Comparison of ENCODE assay signal across 24 mouse cellular contexts in the genomic region with DNA sequence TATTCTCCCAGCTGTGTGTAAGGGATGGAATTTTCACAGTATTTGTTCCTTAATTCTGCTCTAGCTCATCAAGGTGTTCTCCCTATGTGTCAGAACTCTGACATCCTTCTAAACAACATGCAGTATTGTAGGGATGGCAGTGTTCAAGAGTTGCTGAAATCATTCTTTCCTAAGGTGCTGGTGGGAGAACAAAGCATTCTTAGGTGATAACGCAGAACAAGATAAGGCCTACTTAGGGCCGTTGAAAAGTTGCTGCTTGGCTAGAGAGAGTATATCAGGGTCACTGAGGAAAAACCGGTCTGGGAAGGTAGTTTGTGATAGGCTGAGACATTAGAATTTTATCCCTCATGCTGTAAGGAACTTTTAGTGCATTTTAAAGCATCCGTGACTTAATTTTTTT. TPM values are rescaled to one million over a fixed set of nuclear protein-coding genes. Genes with fewer than 3 reads are reported as not detected.
DNase-seq lines count a peak whose midpoint lies in the region; ATAC-seq and TF ChIP-seq lines count a peak whose summit lies in the region.
"Had no signal": no experiment of that assay in that cellular context is flagged by ENCODE, and none has a peak within 500 bp of the region (broad histone marks: within the 10 kb centered on the region; RNA-seq: fewer than 3 reads in every experiment).

No protein-coding gene starts in this region.

- H3K36me3 ChIP-seq in intestine, embryonic 14.5 days (ENCODE audit: control insufficient read depth, insufficient read depth, low read length), result no peaks in the 10 kb centered on the region
- no peaks in the 10 kb centered on the region for H3K36me3 ChIP-seq in intestine, postnatal 0 days (ENCODE audit: control insufficient read depth, insufficient read depth)
- no peaks in the 10 kb centered on the region for H3K36me3 ChIP-seq in lung, postnatal 0 days (ENCODE audit: insufficient read depth, low read length)
- no peaks in the 10 kb centered on the region for H3K36me3 ChIP-seq in intestine, embryonic 15.5 days
- peaks cover 8% of the 10 kb centered on the region; the same call in 1 of the 2 replicates for H3K36me3 ChIP-seq in forebrain, embryonic 10.5 days (replicated peaks)
- H3K36me3 ChIP-seq: embryonic facial prominence, embryonic 12.5 days; forebrain, embryonic 15.5 days had no signal

- ATAC-seq in intestine, embryonic 14.5 days (replicated peaks; ENCODE audit: low FRiP score, low TSS enrichment, low read depth), result 0 out of 2 replicates have a peak, but pooled peaks have one; percentile 40
- ATAC-seq in intestine, postnatal 0 days, result no peak
- peak; percentile 50 for ATAC-seq in lung, postnatal 0 days
- peak; percentile 39; the same call in 1 of the 2 replicates for ATAC-seq in intestine, embryonic 15.5 days
- ATAC-seq: forebrain, embryonic 15.5 days had no signal

- H3K9ac ChIP-seq in intestine, embryonic 14.5 days (ENCODE audit: low read length), result no peak overlapping the region
- no peak overlapping the region for H3K9ac ChIP-seq in intestine, postnatal 0 days (ENCODE audit: low read depth, low read length)
- no peak overlapping the region for H3K9ac ChIP-seq in lung, postnatal 0 days (replicated peaks; ENCODE audit: low read depth)
- H3K9ac ChIP-seq in intestine, embryonic 15.5 days, result no peak overlapping the region
- H3K9ac ChIP-seq: embryonic facial prominence, embryonic 12.5 days; embryonic facial prominence, embryonic 15.5 days; forebrain, embryonic 12.5 days; forebrain, embryonic 15.5 days; heart, embryonic 13.5 days; hindbrain, embryonic 14.5 days had no signal

- H3K4me1 ChIP-seq in intestine, embryonic 14.5 days (replicated peaks; ENCODE audit: control insufficient read depth, insufficient read depth, low read length), result no peaks in the 10 kb centered on the region
- no peaks in the 10 kb centered on the region for H3K4me1 ChIP-seq in intestine, postnatal 0 days (replicated peaks; ENCODE audit: control insufficient read depth, insufficient read depth, low read length)
- no peaks in the 10 kb centered on the region for H3K4me1 ChIP-seq in lung, postnatal 0 days (ENCODE audit: insufficient read depth, low read depth, low read length)
- H3K4me1 ChIP-seq in lung, adult 2 months (ENCODE audit: control insufficient read depth, insufficient read depth, low read length), result 0 out of 2 replicates have a peak, but pooled peaks cover 2% of the 10 kb centered on the region
- no peaks in the 10 kb centered on the region for H3K4me1 ChIP-seq in intestine, embryonic 15.5 days (replicated peaks)
- H3K4me1 ChIP-seq in forebrain, embryonic 10.5 days, result no peaks in the 10 kb centered on the region
- H3K4me1 ChIP-seq: embryonic facial prominence, embryonic 12.5 days; embryonic facial prominence, embryonic 15.5 days; forebrain, embryonic 12.5 days; forebrain, embryonic 15.5 days had no signal

- no peak for TF ChIP-seq CTCF in intestine, postnatal 0 days (IDR thresholded peaks at IDR 0.05; ENCODE audit: low read depth)
- TF ChIP-seq CTCF in lung, postnatal 0 days (IDR thresholded peaks at IDR 0.05), result no peak
- TF ChIP-seq CTCF in lung, adult 2 months (IDR thresholded peaks at IDR 0.05; ENCODE audit: insufficient read depth, low read length), result no peak

- DNase-seq in intestine, embryonic 14.5 days (ENCODE audit: low spot score), result no peak
- DNase-seq in lung, postnatal 0 days (ENCODE audit: low spot score), result peak; percentile 27
- DNase-seq in lung, adult 2 months, result no peak
- DNase-seq in natural killer cell, adult 2 months (ENCODE audit: low spot score in 2 of 2), result no peak
- DNase-seq in forebrain, embryonic 10.5 days (ENCODE audit: extremely low spot score, low spot score), result no peak
- DNase-seq: adrenal gland, adult 2 months; adrenal gland, postnatal 14 days; cerebellum, adult 11 months; cerebellum, adult 2 months; cerebellum, adult 9-11 months; cerebellum, postnatal 25 days; gastrocnemius, postnatal 25 days; heart, adult 2 months; heart, postnatal 14 days; heart, postnatal 4 days had no signal

- H3K9me3 ChIP-seq in intestine, embryonic 14.5 days (ENCODE audit: control insufficient read depth, low read length), result no peaks in the 10 kb centered on the region
- no peaks in the 10 kb centered on the region for H3K9me3 ChIP-seq in intestine, postnatal 0 days (ENCODE audit: control insufficient read depth)
- H3K9me3 ChIP-seq in lung, postnatal 0 days (ENCODE audit: low read length), result no peaks in the 10 kb centered on the region
- no peaks in the 10 kb centered on the region for H3K9me3 ChIP-seq in intestine, embryonic 15.5 days
- H3K9me3 ChIP-seq in forebrain, embryonic 10.5 days, result no peaks in the 10 kb centered on the region
- H3K9me3 ChIP-seq: embryonic facial prominence, embryonic 12.5 days; embryonic facial prominence, embryonic 15.5 days; forebrain, embryonic 12.5 days; forebrain, embryonic 15.5 days; heart, embryonic 10.5 days; heart, embryonic 13.5 days had no signal

- H3K4me2 ChIP-seq in intestine, embryonic 14.5 days (ENCODE audit: low read length), result no peak overlapping the region
- no peak overlapping the region for H3K4me2 ChIP-seq in intestine, postnatal 0 days (replicated peaks; ENCODE audit: low read depth)
- no peak overlapping the region for H3K4me2 ChIP-seq in lung, postnatal 0 days (replicated peaks; ENCODE audit: low read depth, low read length)
- no peak overlapping the region for H3K4me2 ChIP-seq in intestine, embryonic 15.5 days (replicated peaks)
- H3K4me2 ChIP-seq: embryonic facial prominence, embryonic 12.5 days; embryonic facial prominence, embryonic 15.5 days; forebrain, embryonic 12.5 days; forebrain, embryonic 15.5 days; heart, embryonic 13.5 days; hindbrain, embryonic 14.5 days had no signal

- no peak overlapping the region for H3K27ac ChIP-seq in intestine, embryonic 14.5 days (ENCODE audit: low read depth)
- no peak overlapping the region for H3K27ac ChIP-seq in intestine, postnatal 0 days (ENCODE audit: low read depth, low read length)
- no peak overlapping the region for H3K27ac ChIP-seq in lung, postnatal 0 days (ENCODE audit: low read length)
- H3K27ac ChIP-seq in intestine, embryonic 15.5 days, result no peak overlapping the region
- H3K27ac ChIP-seq in forebrain, embryonic 10.5 days, result no peak overlapping the region
- H3K27ac ChIP-seq: embryonic facial prominence, embryonic 12.5 days; embryonic facial prominence, embryonic 15.5 days; forebrain, embryonic 12.5 days; forebrain, embryonic 15.5 days; heart, adult 2 months; heart, embryonic 10.5 days; heart, embryonic 13.5 days; hindbrain, embryonic 14.5 days had no signal

- no peaks in the 10 kb centered on the region for H3K27me3 ChIP-seq in intestine, embryonic 14.5 days (replicated peaks; ENCODE audit: control insufficient read depth, insufficient read depth, low read length)
- no peaks in the 10 kb centered on the region for H3K27me3 ChIP-seq in intestine, postnatal 0 days (replicated peaks; ENCODE audit: control insufficient read depth, insufficient read depth, low read length)
- no peaks in the 10 kb centered on the region for H3K27me3 ChIP-seq in lung, postnatal 0 days (replicated peaks; ENCODE audit: insufficient read depth, low read length)
- no peaks in the 10 kb centered on the region for H3K27me3 ChIP-seq in intestine, embryonic 15.5 days (replicated peaks)
- H3K27me3 ChIP-seq in forebrain, embryonic 10.5 days (ENCODE audit: poor library complexity, severe bottlenecking), result no peaks in the 10 kb centered on the region
- H3K27me3 ChIP-seq: embryonic facial prominence, embryonic 12.5 days; embryonic facial prominence, embryonic 15.5 days; forebrain, embryonic 12.5 days; forebrain, embryonic 15.5 days; heart, embryonic 13.5 days had no signal

- no peak for TF ChIP-seq EP300 in lung, postnatal 0 days (IDR thresholded peaks at IDR 0.05)

- no peak for TF ChIP-seq POLR2A in lung, adult 2 months (IDR thresholded peaks at IDR 0.05; ENCODE audit: borderline replicate concordance, extremely low read depth, low read depth, low read length)

- WGBS in intestine, embryonic 14.5 days, result 63% methylated on average over 4 of the region's 4 CpGs
- 42% methylated on average over 4 of the region's 4 CpGs for WGBS in intestine, postnatal 0 days
- 47% methylated on average over 4 of the region's 4 CpGs for WGBS in lung, postnatal 0 days
- WGBS in lung, adult 2 months, result 59% methylated on average over 4 of the region's 4 CpGs
- WGBS in intestine, embryonic 15.5 days, result 54% methylated on average over 4 of the region's 4 CpGs
- 85% methylated on average over 4 of the region's 4 CpGs for WGBS in forebrain, embryonic 10.5 days

- no peak overlapping the region for H3K4me3 ChIP-seq in intestine, embryonic 14.5 days (ENCODE audit: low read depth, low read length)
- no peak overlapping the region for H3K4me3 ChIP-seq in intestine, postnatal 0 days (ENCODE audit: low read depth, low read length)
- no peak overlapping the region for H3K4me3 ChIP-seq in lung, postnatal 0 days (ENCODE audit: low read depth, low read length)
- no peak overlapping the region for H3K4me3 ChIP-seq in lung, adult 2 months (replicated peaks; ENCODE audit: extremely low read depth, low read depth, low read length)
- no peak overlapping the region for H3K4me3 ChIP-seq in intestine, embryonic 15.5 days (replicated peaks)
- no peak overlapping the region for H3K4me3 ChIP-seq in forebrain, embryonic 10.5 days
- H3K4me3 ChIP-seq: embryonic facial prominence, embryonic 12.5 days; embryonic facial prominence, embryonic 15.5 days; forebrain, embryonic 12.5 days; forebrain, embryonic 15.5 days; heart, adult 2 months; heart, embryonic 10.5 days; heart, embryonic 13.5 days had no signal

RNA-seq across cellular contexts. Expression of a gene that starts 17.2 kb away (rescaled TPM):
- polyA plus RNA-seq in intestine, embryonic 14.5 days (2014; fragmentation: Nextera tagmentation; extraction: Ambion mirVana), result 8.6 and 10.7 TPM in 2 replicates
- 0.30 and 0.75 TPM in 2 replicates for polyA plus RNA-seq in intestine, postnatal 0 days (2015; fragmentation: Nextera tagmentation; extraction: Ambion mirVana)
- 2.1 and 3.3 TPM in 2 replicates for polyA plus RNA-seq in lung, postnatal 0 days (2015; fragmentation: Nextera tagmentation; extraction: Ambion mirVana)
- 0.26 and 1.2 TPM in 2 replicates for polyA plus RNA-seq in lung, adult 2 months (2012; rRNA removed)
- 5.1 and 6.7 TPM in 2 replicates for polyA plus RNA-seq in intestine, embryonic 15.5 days (2015; fragmentation: Nextera tagmentation; extraction: Ambion mirVana)
- polyA plus RNA-seq in forebrain, embryonic 10.5 days (2016; fragmentation: Nextera tagmentation; extraction: Ambion mirVana), result 9.2 and 11.1 TPM in 2 replicates

RNA-seq across cellular contexts. Expression of a gene that starts 17.3 kb away (rescaled TPM):
- polyA plus RNA-seq in intestine, embryonic 14.5 days (2014; fragmentation: Nextera tagmentation; extraction: Ambion mirVana), result 21.0 and 22.6 TPM in 2 replicates
- polyA plus RNA-seq in intestine, postnatal 0 days (2015; fragmentation: Nextera tagmentation; extraction: Ambion mirVana), result 24.0 and 25.1 TPM in 2 replicates
- polyA plus RNA-seq in lung, postnatal 0 days (2015; fragmentation: Nextera tagmentation; extraction: Ambion mirVana), result 17.6 and 21.0 TPM in 2 replicates
- 6.3 and 8.7 TPM in 2 replicates for polyA plus RNA-seq in lung, adult 2 months (2012; rRNA removed)
- 24.9 and 25.5 TPM in 2 replicates for polyA plus RNA-seq in intestine, embryonic 15.5 days (2015; fragmentation: Nextera tagmentation; extraction: Ambion mirVana)
- 15.6 and 15.7 TPM in 2 replicates for polyA plus RNA-seq in forebrain, embryonic 10.5 days (2016; fragmentation: Nextera tagmentation; extraction: Ambion mirVana)

RNA-seq across cellular contexts. Expression of a gene that starts 17.5 kb away (rescaled TPM):
- 158 and 160 TPM in 2 replicates for polyA plus RNA-seq in intestine, embryonic 14.5 days (2014; fragmentation: Nextera tagmentation; extraction: Ambion mirVana)
- 78.5 and 83.2 TPM in 2 replicates for polyA plus RNA-seq in intestine, postnatal 0 days (2015; fragmentation: Nextera tagmentation; extraction: Ambion mirVana)
- polyA plus RNA-seq in lung, postnatal 0 days (2015; fragmentation: Nextera tagmentation; extraction: Ambion mirVana), result 89.1 and 89.6 TPM in 2 replicates
- 1.8 and 3.7 TPM in 2 replicates for polyA plus RNA-seq in lung, adult 2 months (2012; rRNA removed)
- 144 and 172 TPM in 2 replicates for polyA plus RNA-seq in intestine, embryonic 15.5 days (2015; fragmentation: Nextera tagmentation; extraction: Ambion mirVana)
- polyA plus RNA-seq in forebrain, embryonic 10.5 days (2016; fragmentation: Nextera tagmentation; extraction: Ambion mirVana), result 193 and 207 TPM in 2 replicates

Comparison
In these comparisons a context has a peak if more than half of its experiments do, and no peak if none do; other contexts are left out.
1. RNA of a gene that starts 17.5 kb away (polyA plus RNA-seq): 193 to 207 TPM in forebrain, embryonic 10.5 days, 144 to 172 TPM in intestine, embryonic 15.5 days, 158 to 160 TPM in intestine, embryonic 14.5 days, 89.1 to 89.6 TPM in lung, postnatal 0 days and 78.5 to 83.2 TPM in intestine, postnatal 0 days; 1.8 to 3.7 TPM in lung, adult 2 months; every median in the first group is over 10 times any median in the second.